Mouse (Mus musculus) lung, postnatal 25 days (tissue): ENCODE measurements around the gene Ap1m1.

ENCODE experiments used
- DNase-seq: peaks from one replicate; pipeline ENCODE4 v3.0.0; 2022; ENCODE audit warnings: low spot score

Ap1m1 gene

GRCm38 (mm10) chr8:72295679-72296078 is 55.9 kb downstream of the Ap1m1 start:
- DNase-seq, result peak; percentile 92

GRCm38 (mm10) chr8:72296561-72296960 is 56.7 kb downstream of the Ap1m1 start:
- DNase-seq, result no peak

GRCm38 (mm10) chr8:72298928-72299327 is 59.1 kb downstream of the Ap1m1 start:
- DNase-seq, result no peak

- no peak for DNase-seq
These were observed 61.0 kb downstream of the Ap1m1 start for GRCm38 (mm10) chr8:72300654-72301400.

GRCm38 (mm10) chr8:72301497-72301896 is 61.7 kb downstream of the Ap1m1 start:
- no peak for DNase-seq

GRCm38 (mm10) chr8:72302986-72303612 is 63.3 kb downstream of the Ap1m1 start:
- DNase-seq, result no peak

GRCm38 (mm10) chr8:72303633-72304032 is 63.8 kb downstream of the Ap1m1 start:
- DNase-seq, result peak; percentile 91

- no peak for DNase-seq
These were observed 65.5 kb downstream of the Ap1m1 start, which contains the start of gene Gm10282 for GRCm38 (mm10) chr8:72305210-72305905. Gene Gm10282 (minus strand): TSS chr8:72305260.

- no peak for DNase-seq
These were observed 67.1 kb downstream of the Ap1m1 start for GRCm38 (mm10) chr8:72306913-72307312.
